ENCODE assay signal across 18 mouse cellular contexts in the genomic region with DNA sequence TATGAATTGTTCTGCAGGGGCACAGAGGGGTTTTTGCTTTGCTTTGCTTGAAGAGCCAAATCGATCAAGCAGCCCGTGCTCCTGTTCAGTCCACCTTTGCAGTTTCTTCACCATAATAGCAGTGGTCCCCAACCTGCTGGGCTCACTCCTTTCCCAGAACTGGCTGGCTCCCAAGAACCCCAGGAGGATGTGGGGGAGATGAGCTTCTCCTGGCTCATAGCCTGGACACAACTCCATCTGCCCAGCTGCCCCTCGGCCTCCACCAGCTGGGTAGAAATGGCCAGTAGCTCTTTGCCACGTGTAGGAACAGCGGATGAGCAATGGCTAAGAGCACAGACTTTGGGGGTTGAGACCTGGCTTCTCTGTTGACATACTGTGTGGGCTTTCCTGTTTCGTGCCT.
"Had no signal": no experiment of that assay in that cellular context is flagged by ENCODE, and none has a peak within 500 bp of the region (broad histone marks: within the 10 kb centered on the region; RNA-seq: fewer than 3 reads in every experiment).

No protein-coding gene starts in this region.

- H3K36me3 ChIP-seq: midbrain, embryonic 10.5 days; midbrain, embryonic 15.5 days; neural tube, embryonic 15.5 days had no signal

- H3K9ac ChIP-seq: lung, embryonic 14.5 days; midbrain, embryonic 13.5 days; midbrain, embryonic 15.5 days; neural tube, embryonic 13.5 days; neural tube, embryonic 15.5 days had no signal

- H3K4me3 ChIP-seq: midbrain, embryonic 10.5 days; midbrain, embryonic 13.5 days; midbrain, embryonic 15.5 days; myocyte; neural tube, embryonic 13.5 days; neural tube, embryonic 15.5 days had no signal

- ATAC-seq: midbrain, embryonic 13.5 days; midbrain, embryonic 15.5 days had no signal

- H3K9me3 ChIP-seq: midbrain, embryonic 10.5 days; midbrain, embryonic 13.5 days; midbrain, embryonic 15.5 days; neural tube, embryonic 13.5 days; neural tube, embryonic 15.5 days had no signal

- H3K4me2 ChIP-seq: lung, embryonic 14.5 days; midbrain, embryonic 13.5 days; midbrain, embryonic 15.5 days; neural tube, embryonic 13.5 days; neural tube, embryonic 15.5 days had no signal

- H3K27me3 ChIP-seq: midbrain, embryonic 15.5 days; neural tube, embryonic 13.5 days; neural tube, embryonic 15.5 days had no signal

- H3K27ac ChIP-seq: neural tube, embryonic 13.5 days; neural tube, embryonic 15.5 days had no signal

- DNase-seq: lung, adult 18-20 months; lung, embryonic 14.5 days; lung, postnatal 10 days; lung, postnatal 4 days; retina, postnatal 1 day; right cerebral cortex, adult 18-20 months; right cerebral cortex, postnatal 25 days; right cerebral cortex, postnatal 4 days; spleen, adult 18-20 months; thymus, adult 18-20 months; thymus, postnatal 14 days; thymus, postnatal 36 days had no signal
